Mouse (Mus musculus): ENCODE measurements around the gene Tph2. TPM values are rescaled to one million over a fixed set of nuclear protein-coding genes. Genes with fewer than 3 reads are reported as not detected.

The Tph2 gene
- polyA plus RNA-seq, 1 experiment from 2014 or later: not detected

DNA sequence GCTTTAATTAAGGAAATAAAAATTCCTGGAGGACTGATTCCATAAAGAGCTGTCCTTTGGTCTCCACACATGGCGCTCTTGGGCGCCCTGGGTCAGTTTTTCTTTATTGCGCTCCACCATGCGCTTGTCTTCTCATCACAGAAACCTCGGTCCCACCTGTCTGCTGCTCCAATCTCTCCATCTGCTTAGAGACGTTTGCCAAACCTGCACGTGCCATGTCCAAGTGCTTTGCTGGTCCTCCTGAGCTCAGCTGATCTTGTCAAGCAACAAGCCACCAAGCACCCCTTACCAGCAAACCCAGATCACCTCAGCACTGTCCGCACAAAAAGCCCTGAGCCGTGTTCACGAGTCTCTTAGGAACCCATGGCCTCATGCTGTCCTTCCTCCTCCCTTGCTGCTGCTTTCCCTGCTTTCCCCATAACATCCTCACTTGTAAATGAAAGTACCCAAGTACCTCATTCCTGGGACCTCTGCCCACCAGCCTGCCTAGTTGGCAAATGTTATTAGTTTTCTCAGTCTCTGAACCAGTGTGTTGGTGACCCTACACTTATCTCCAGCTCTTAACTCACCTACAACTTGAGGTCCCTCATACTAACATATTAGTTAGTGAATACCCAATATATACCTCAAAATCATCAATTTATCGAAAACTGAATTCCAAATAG, 28.2 kb upstream of the Tph2 start:
- no peak for ATAC-seq (ENCODE audit: low FRiP score, low TSS enrichment)
- Histone ChIP-seq H3K9ac (ENCODE audit: low read length) (no peak overlapping the region), H3K4me2 (replicated peaks; ENCODE audit: low read depth) (no peak overlapping the region), H3K9me3 (ENCODE audit: control insufficient read depth, low read length) (no peaks in the 10 kb centered on the region), H3K4me3 (ENCODE audit: low read depth, low read length) (no peak overlapping the region), H3K4me1 (replicated peaks; ENCODE audit: control insufficient read depth, insufficient read depth) (no peaks in the 10 kb centered on the region), H3K36me3 (ENCODE audit: control insufficient read depth, insufficient read depth, low read length) (peaks cover 14% of the 10 kb centered on the region), H3K27ac (replicated peaks) (no peak overlapping the region), H3K27me3 (ENCODE audit: control insufficient read depth, insufficient read depth, low read length) (no peaks in the 10 kb centered on the region)
- 96% methylated on average over 11 of the region's 11 CpGs for WGBS
- no peak for DNase-seq (ENCODE audit: low spot score)
- TF ChIP-seq EP300 (optimal IDR thresholded peaks at IDR 0.05) (no peak), CTCF (IDR thresholded peaks at IDR 0.05; ENCODE audit: low read depth) (no peak)

DNA sequence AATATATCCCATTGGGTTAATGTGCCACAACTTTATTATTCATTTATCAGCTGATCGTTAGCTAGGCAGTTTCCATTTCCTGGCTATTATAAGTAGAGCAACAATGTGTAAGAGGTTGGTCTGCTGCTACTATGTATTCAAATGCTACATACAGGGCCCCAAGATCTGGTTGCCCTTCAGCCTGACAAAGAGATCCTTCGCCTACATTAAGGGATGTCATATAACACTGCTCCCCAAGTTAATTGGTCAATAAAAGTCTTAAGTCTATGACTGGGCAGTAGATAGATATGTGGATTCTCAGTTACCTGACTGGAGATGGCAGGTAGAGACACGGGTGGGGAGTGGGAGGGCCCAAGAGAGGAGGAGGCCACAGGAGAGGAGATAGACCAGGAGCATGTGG, 21.0 kb upstream of the Tph2 start:
- ATAC-seq (ENCODE audit: low FRiP score, low TSS enrichment): peak; percentile 10; the same call in 1 of the 2 replicates
- Histone ChIP-seq H3K9me3 (ENCODE audit: control insufficient read depth, low read length) (no peaks in the 10 kb centered on the region), H3K9ac (ENCODE audit: low read length) (no peak overlapping the region), H3K27me3 (ENCODE audit: control insufficient read depth, insufficient read depth, low read length) (no peaks in the 10 kb centered on the region), H3K4me1 (replicated peaks; ENCODE audit: control insufficient read depth, insufficient read depth) (no peaks in the 10 kb centered on the region), H3K4me2 (replicated peaks; ENCODE audit: low read depth) (no peak overlapping the region), H3K4me3 (ENCODE audit: low read depth, low read length) (no peak overlapping the region), H3K27ac (replicated peaks) (no peak overlapping the region), H3K36me3 (ENCODE audit: control insufficient read depth, insufficient read depth, low read length) (peaks cover 8% of the 10 kb centered on the region; the same call in 1 of the 2 replicates)
- no peak for DNase-seq (ENCODE audit: low spot score)
- TF ChIP-seq EP300 (optimal IDR thresholded peaks at IDR 0.05): no peak
- TF ChIP-seq CTCF (IDR thresholded peaks at IDR 0.05; ENCODE audit: low read depth): no peak
- 73% methylated on average over 3 of the region's 3 CpGs for WGBS

DNA sequence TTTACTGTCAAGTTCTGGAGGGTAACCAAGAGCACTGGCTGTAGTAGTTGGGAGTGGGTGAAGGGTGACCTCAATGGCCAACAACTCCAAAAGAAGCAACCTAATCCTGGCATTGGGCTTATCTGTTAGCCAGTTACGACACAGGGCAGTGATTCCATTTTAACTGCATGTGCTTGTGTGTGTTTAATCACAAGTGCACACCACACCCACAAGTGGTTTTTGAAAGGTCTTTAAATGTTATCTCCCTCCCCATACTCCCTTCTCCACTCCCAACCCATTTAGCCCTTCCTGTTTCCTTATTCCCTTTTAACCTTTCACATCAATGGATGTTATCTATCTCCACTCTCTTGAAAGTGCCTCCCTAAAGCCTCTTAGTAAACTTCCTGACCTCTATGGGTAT, 20.5 kb upstream of the Tph2 start:
- no peak overlapping the region for H3K4me2 ChIP-seq (replicated peaks; ENCODE audit: low read depth)
- H3K4me3 ChIP-seq (ENCODE audit: low read depth, low read length): no peak overlapping the region
- H3K27ac ChIP-seq (replicated peaks): no peak overlapping the region
- H3K27me3 ChIP-seq (ENCODE audit: control insufficient read depth, insufficient read depth, low read length): no peaks in the 10 kb centered on the region
- TF ChIP-seq EP300 (optimal IDR thresholded peaks at IDR 0.05) (no peak), CTCF (IDR thresholded peaks at IDR 0.05; ENCODE audit: low read depth) (no peak)
- H3K9ac ChIP-seq (ENCODE audit: low read length): no peak overlapping the region
- peak; percentile 71; the same call in 1 of the 2 replicates for ATAC-seq (ENCODE audit: low FRiP score, low TSS enrichment)
- H3K36me3 ChIP-seq (ENCODE audit: control insufficient read depth, insufficient read depth, low read length): peaks cover 8% of the 10 kb centered on the region; the same call in 1 of the 2 replicates
- H3K9me3 ChIP-seq (ENCODE audit: control insufficient read depth, low read length): no peaks in the 10 kb centered on the region
- H3K4me1 ChIP-seq (replicated peaks; ENCODE audit: control insufficient read depth, insufficient read depth): no peaks in the 10 kb centered on the region
- WGBS: 56% methylated on average over 1 of the region's 1 CpGs
- no peak for DNase-seq (ENCODE audit: low spot score)

DNA sequence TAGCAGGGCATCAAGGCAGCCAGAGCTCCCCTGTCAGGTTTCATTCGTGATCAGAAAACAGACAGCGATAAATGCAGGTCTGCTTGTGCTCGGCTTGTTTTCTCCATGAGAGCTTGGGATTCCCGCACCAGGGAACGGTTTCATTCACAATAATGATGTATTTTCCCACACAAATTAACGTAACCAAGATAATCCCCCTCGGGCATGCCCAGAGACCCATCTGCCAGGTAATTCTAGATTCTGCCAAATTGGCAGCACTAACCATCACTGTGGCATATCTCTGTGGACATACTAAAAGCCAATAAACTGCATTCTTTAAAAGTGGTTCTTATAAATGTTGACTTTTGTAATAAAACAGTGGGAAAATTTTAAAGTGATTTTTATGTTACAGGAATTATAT, 6.4 kb upstream of the Tph2 start:
- no peak for TF ChIP-seq CTCF (IDR thresholded peaks at IDR 0.05; ENCODE audit: low read depth)
- TF ChIP-seq EP300 (optimal IDR thresholded peaks at IDR 0.05): no peak
- no peaks in the 10 kb centered on the region for H3K4me1 ChIP-seq (replicated peaks; ENCODE audit: control insufficient read depth, insufficient read depth)
- H3K9ac ChIP-seq (ENCODE audit: low read length): no peak overlapping the region
- no peak overlapping the region for H3K4me3 ChIP-seq (ENCODE audit: low read depth, low read length)
- H3K9me3 ChIP-seq (ENCODE audit: control insufficient read depth, low read length): no peaks in the 10 kb centered on the region
- no peak overlapping the region for H3K4me2 ChIP-seq (replicated peaks; ENCODE audit: low read depth)
- ATAC-seq (ENCODE audit: low FRiP score, low TSS enrichment): no peak
- no peaks in the 10 kb centered on the region for H3K27me3 ChIP-seq (ENCODE audit: control insufficient read depth, insufficient read depth, low read length)
- no peak overlapping the region for H3K27ac ChIP-seq (replicated peaks)
- DNase-seq (ENCODE audit: low spot score): no peak
- WGBS: 76% methylated on average over 7 of the region's 7 CpGs
- no peaks in the 10 kb centered on the region for H3K36me3 ChIP-seq (ENCODE audit: control insufficient read depth, insufficient read depth, low read length)

DNA sequence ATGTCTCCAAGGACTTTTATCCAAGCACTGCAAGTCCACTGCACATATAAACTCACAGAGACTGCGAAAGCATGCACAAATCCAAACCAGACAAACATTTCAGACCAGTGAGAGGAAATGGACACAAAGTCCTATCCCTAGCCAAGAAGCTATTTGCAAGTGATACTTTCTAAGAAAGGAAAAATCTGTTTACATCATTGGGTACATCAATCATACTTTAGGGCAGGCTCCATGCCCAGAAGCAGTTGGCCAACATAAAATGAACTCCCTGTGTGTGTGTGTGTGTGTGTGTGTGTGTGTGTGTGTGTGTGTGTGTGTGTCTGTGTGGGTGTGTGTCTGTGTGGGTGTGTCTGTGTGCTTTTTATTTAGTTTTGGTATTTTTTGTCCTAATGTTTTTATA, 2.6 kb upstream of the Tph2 start:
- no peaks in the 10 kb centered on the region for H3K36me3 ChIP-seq (ENCODE audit: control insufficient read depth, insufficient read depth, low read length)
- no peak overlapping the region for H3K27ac ChIP-seq (replicated peaks)
- H3K4me1 ChIP-seq (replicated peaks; ENCODE audit: control insufficient read depth, insufficient read depth): no peaks in the 10 kb centered on the region
- no peak overlapping the region for H3K4me3 ChIP-seq (ENCODE audit: low read depth, low read length)
- H3K9ac ChIP-seq (ENCODE audit: low read length): no peak overlapping the region
- ATAC-seq (ENCODE audit: low FRiP score, low TSS enrichment): no peak; the same call in 1 of the 2 replicates
- H3K4me2 ChIP-seq (replicated peaks; ENCODE audit: low read depth): no peak overlapping the region
- DNase-seq (ENCODE audit: low spot score): no peak
- H3K27me3 ChIP-seq (ENCODE audit: control insufficient read depth, insufficient read depth, low read length): no peaks in the 10 kb centered on the region
- no peaks in the 10 kb centered on the region for H3K9me3 ChIP-seq (ENCODE audit: control insufficient read depth, low read length)
- 50% methylated on average over 1 of the region's 1 CpGs for WGBS
- TF ChIP-seq EP300 (optimal IDR thresholded peaks at IDR 0.05) (no peak), CTCF (IDR thresholded peaks at IDR 0.05; ENCODE audit: low read depth) (no peak)

DNA sequence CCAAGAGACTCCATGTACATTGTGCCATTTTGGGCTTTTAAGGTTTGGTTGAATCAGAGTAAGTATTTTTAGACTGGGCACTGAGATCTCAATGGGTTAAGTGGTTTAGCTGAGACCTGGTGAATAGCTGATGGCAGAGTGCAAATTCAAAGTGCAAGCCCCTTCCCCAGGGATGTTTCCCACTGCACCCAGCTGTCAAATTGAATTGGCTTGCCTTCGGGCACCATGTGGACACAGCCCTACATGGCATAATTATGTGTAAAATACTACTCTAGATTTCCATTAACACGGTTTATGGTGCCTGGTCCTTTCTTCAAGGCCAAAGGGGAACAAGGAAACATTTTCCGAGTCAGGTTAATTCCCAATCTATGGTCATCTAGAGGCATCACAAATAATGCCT, 3.8 kb downstream of the Tph2 start:
- Histone ChIP-seq H3K4me2 (replicated peaks; ENCODE audit: low read depth) (no peak overlapping the region), H3K27ac (replicated peaks) (no peak overlapping the region), H3K36me3 (ENCODE audit: control insufficient read depth, insufficient read depth, low read length) (no peaks in the 10 kb centered on the region), H3K9me3 (ENCODE audit: control insufficient read depth, low read length) (no peaks in the 10 kb centered on the region), H3K27me3 (ENCODE audit: control insufficient read depth, insufficient read depth, low read length) (no peaks in the 10 kb centered on the region), H3K4me1 (replicated peaks; ENCODE audit: control insufficient read depth, insufficient read depth) (no peaks in the 10 kb centered on the region), H3K4me3 (ENCODE audit: low read depth, low read length) (no peak overlapping the region), H3K9ac (ENCODE audit: low read length) (no peak overlapping the region)
- no peak for DNase-seq (ENCODE audit: low spot score)
- 73% methylated on average over 3 of the region's 3 CpGs for WGBS
- no peak for ATAC-seq (ENCODE audit: low FRiP score, low TSS enrichment)
- TF ChIP-seq EP300 (optimal IDR thresholded peaks at IDR 0.05) (no peak), CTCF (IDR thresholded peaks at IDR 0.05; ENCODE audit: low read depth) (no peak)
